Mouse (Mus musculus): ENCODE measurements at regions not wholly inside any gene's neighbourhood (a gene's known extent, or its start where the extent isn't known, plus 50 kb on each side); places are given as distances from the start of the nearest gene placed in this dataset.

- H3K4me3 ChIP-seq (ENCODE audit: insufficient read depth, low read depth, low read length): no peak overlapping the region
- no peak overlapping the region for H3K27ac ChIP-seq (replicated peaks; ENCODE audit: low read depth, low read length)
- H3K4me1 ChIP-seq (ENCODE audit: control insufficient read depth, insufficient read depth, insufficient read length, low read length): no peaks in the 10 kb centered on the region
Measured at GRCm38 (mm10) chr3:10823022-10823421, 487.5 kb upstream of the Gm38303 start.

GRCm38 (mm10) chr3:10822566-10822965 is 487.1 kb upstream of the Gm38303 start:
- H3K4me3 ChIP-seq (ENCODE audit: insufficient read depth, low read depth, low read length): no peak overlapping the region
- no peak overlapping the region for H3K27ac ChIP-seq (replicated peaks; ENCODE audit: low read depth, low read length)
- no peaks in the 10 kb centered on the region for H3K4me1 ChIP-seq (ENCODE audit: control insufficient read depth, insufficient read depth, insufficient read length, low read length)

GRCm38 (mm10) chr3:10776258-10776995 is 440.9 kb upstream of the Gm38303 start:
- no peak overlapping the region for H3K4me3 ChIP-seq (ENCODE audit: insufficient read depth, low read depth, low read length)
- H3K27ac ChIP-seq (replicated peaks; ENCODE audit: low read depth, low read length): peak overlapping the region; percentile 47
- H3K4me1 ChIP-seq (ENCODE audit: control insufficient read depth, insufficient read depth, insufficient read length, low read length): no peaks in the 10 kb centered on the region

Data from brown adipose tissue, adult 24 weeks (tissue).